Mouse (Mus musculus) megakaryocyte, embryonic 14.5 days (primary cell): ENCODE measurements around the gene Pla2g2f.

Experiments used
- FLI1 ChIP-seq: IDR thresholded peaks from 2 replicates; pipeline ENCODE4 v1.6.1; 2012; ENCODE audit warnings: low read length, inconsistent platforms, mixed read lengths
- GATA1 ChIP-seq: IDR thresholded peaks from 3 replicates; pipeline ENCODE4 v1.6.1; 2012; ENCODE audit warnings: mixed read lengths, low read length, inconsistent platforms, borderline replicate concordance

DNA sequence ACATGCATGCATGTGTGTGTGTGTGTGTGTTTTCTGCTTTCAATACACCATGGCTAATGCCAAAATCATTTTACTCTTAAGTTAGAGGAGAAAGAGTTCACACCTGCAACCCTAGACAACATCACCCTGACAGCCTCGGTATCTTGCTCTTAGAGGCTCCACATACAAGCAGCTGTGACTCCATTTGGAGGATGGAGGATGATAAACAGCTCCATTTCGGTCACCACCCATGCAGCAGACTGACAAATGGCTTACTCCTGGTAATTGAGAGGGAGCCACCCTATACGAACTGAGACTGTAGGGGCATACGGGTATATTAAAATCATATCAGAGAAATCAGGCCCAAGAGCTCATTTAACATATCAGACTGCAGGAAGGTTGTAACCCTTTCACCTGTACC, 31.0 kb upstream of the Pla2g2f start:
- TF ChIP-seq GATA1 (no peak), FLI1 (no peak)
